Mouse (Mus musculus): ENCODE data around the gene Poc1a. TPM values are rescaled to one million over a fixed set of nuclear protein-coding genes. Genes with fewer than 3 reads are reported as not detected.

The Poc1a gene
- polyA plus RNA-seq, 1 experiment: 32.6 TPM

- Histone ChIP-seq H3K27ac (ENCODE audit: insufficient read depth, low read length) (no peak overlapping the region), H3K4me3 (ENCODE audit: insufficient read depth, low read length) (no peak overlapping the region), H3K4me1 (ENCODE audit: control insufficient read depth, insufficient read depth, low read length) (peaks cover 7% of the 10 kb centered on the region; the same call in 1 of the 2 replicates)
- TF ChIP-seq CTCF (IDR thresholded peaks at IDR 0.05; ENCODE audit: extremely low read depth, insufficient read depth, low read length) (peak; percentile 78), POLR2A (IDR thresholded peaks at IDR 0.05; ENCODE audit: extremely low read depth, insufficient read depth, low read length) (no peak)
These were observed 25.9 kb downstream of the Poc1a start for GRCm38 (mm10) chr9:106306662-106307351.

DNA sequence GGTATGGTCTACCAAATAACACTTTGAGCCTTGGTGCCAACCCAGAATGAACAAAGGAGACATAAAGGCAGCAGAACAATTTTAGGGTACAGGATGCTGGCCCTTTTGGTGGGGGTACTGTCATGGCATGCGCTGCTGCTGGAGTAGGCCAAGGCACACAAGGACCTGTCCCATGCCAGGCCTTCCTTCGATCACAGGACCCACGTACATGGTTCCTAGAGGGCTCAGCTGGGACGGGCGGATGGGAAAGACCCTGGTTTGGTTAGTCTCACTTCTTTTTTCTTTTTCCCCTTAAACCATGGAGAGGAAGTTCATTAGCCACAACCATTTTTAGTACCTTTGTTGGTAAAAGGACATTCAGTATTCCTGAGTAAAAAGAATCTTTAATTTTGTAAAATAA, 27.3 kb downstream of the Poc1a start:
- TF ChIP-seq CTCF (IDR thresholded peaks at IDR 0.05; ENCODE audit: extremely low read depth, insufficient read depth, low read length) (no peak), POLR2A (IDR thresholded peaks at IDR 0.05; ENCODE audit: extremely low read depth, insufficient read depth, low read length) (no peak)
- Histone ChIP-seq H3K4me3 (ENCODE audit: insufficient read depth, low read length) (no peak overlapping the region), H3K27ac (ENCODE audit: insufficient read depth, low read length) (no peak overlapping the region), H3K4me1 (ENCODE audit: control insufficient read depth, insufficient read depth, low read length) (peaks cover 11% of the 10 kb centered on the region)

DNA sequence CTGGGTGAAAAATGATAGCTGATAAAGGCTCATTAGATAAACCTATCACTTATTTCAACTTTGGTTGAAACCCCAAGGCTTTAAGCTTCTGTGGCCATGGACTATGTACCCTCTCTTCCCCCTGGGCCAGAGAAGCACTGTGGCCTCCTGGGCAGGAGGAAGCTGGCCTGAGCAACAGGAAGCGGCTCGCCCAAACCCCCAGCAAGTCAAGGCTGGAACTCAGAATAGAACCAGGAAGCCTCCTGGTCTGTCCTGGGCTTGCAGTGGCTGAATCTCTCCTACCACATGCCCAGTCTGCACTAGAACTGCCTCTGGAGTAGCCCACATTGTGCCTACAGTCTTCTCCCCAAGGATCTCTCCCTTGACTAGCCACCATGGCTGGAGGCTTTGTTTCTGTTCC, 27.7 kb downstream of the Poc1a start:
- H3K27ac ChIP-seq (ENCODE audit: insufficient read depth, low read length): peak overlapping the region; percentile 87
- H3K4me3 ChIP-seq (ENCODE audit: insufficient read depth, low read length): no peak overlapping the region
- H3K4me1 ChIP-seq (ENCODE audit: control insufficient read depth, insufficient read depth, low read length): peaks cover 11% of the 10 kb centered on the region
- TF ChIP-seq CTCF (IDR thresholded peaks at IDR 0.05; ENCODE audit: extremely low read depth, insufficient read depth, low read length) (no peak), POLR2A (IDR thresholded peaks at IDR 0.05; ENCODE audit: extremely low read depth, insufficient read depth, low read length) (no peak)

DNA sequence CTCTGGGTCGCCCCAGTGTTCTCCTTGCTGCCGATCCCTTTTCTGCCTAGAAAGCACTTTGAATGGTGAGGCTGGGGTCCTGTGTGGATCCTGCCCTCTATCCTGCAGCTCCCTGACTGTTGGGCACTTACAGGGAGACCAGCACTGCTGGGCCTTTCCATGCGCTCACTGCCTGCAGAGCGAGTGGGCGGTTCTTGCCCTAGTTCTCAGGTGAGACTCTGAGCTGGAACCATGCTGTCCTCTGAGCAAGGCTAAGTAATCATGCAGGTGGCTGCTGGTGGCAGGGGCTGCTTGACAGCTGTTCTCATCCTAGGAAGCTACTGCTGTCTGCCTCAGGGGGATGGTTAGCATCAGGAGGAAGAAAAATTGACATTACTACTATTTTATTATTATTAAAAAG, 28.1 kb downstream of the Poc1a start:
- H3K27ac ChIP-seq (ENCODE audit: insufficient read depth, low read length): peak overlapping the region; percentile 87

DNA sequence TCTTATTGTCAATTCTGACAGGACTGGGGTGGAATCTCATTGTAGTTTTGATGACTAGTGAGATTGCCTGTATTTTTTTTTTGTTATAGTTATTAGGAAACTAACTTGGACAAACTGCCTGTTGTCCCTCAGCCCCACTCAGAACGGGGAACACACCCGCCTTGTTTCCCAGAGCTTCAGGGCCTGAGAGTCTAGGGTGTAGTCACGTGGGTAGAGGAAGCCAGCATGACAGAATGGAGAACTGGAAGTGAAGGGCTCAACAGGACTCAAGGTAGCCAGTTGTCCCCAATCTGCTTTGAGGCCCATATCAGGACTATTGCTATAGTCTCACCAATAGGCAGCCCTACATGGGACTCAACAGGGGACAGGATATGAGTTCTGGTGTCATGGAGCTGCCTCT, 29.0 kb downstream of the Poc1a start:
- no peak for TF ChIP-seq POLR2A (IDR thresholded peaks at IDR 0.05; ENCODE audit: extremely low read depth, insufficient read depth, low read length)
- TF ChIP-seq CTCF (IDR thresholded peaks at IDR 0.05; ENCODE audit: extremely low read depth, insufficient read depth, low read length): no peak
- peaks cover 12% of the 10 kb centered on the region for H3K4me1 ChIP-seq (ENCODE audit: control insufficient read depth, insufficient read depth, low read length)
- H3K4me3 ChIP-seq (ENCODE audit: insufficient read depth, low read length): no peak overlapping the region
- H3K27ac ChIP-seq (ENCODE audit: insufficient read depth, low read length): 0 out of 2 replicates have a peak overlapping the region, but pooled peaks have one; percentile 33

More for the DNA sequence above, 28.1 kb downstream of the Poc1a start:
- TF ChIP-seq CTCF (IDR thresholded peaks at IDR 0.05; ENCODE audit: extremely low read depth, insufficient read depth, low read length) (no peak), POLR2A (IDR thresholded peaks at IDR 0.05; ENCODE audit: extremely low read depth, insufficient read depth, low read length) (no peak)
- peaks cover 11% of the 10 kb centered on the region for H3K4me1 ChIP-seq (ENCODE audit: control insufficient read depth, insufficient read depth, low read length)
- H3K4me3 ChIP-seq (ENCODE audit: insufficient read depth, low read length): no peak overlapping the region

GRCm38 (mm10) chr9:106311625-106312191, 30.8 kb downstream of the Poc1a start:
- H3K27ac ChIP-seq (ENCODE audit: insufficient read depth, low read length): no peak overlapping the region; the same call in 1 of the 2 replicates
- TF ChIP-seq CTCF (IDR thresholded peaks at IDR 0.05; ENCODE audit: extremely low read depth, insufficient read depth, low read length) (no peak), POLR2A (IDR thresholded peaks at IDR 0.05; ENCODE audit: extremely low read depth, insufficient read depth, low read length) (no peak)
- H3K4me3 ChIP-seq (ENCODE audit: insufficient read depth, low read length): no peak overlapping the region
- H3K4me1 ChIP-seq (ENCODE audit: control insufficient read depth, insufficient read depth, low read length): peaks cover 15% of the 10 kb centered on the region

DNA sequence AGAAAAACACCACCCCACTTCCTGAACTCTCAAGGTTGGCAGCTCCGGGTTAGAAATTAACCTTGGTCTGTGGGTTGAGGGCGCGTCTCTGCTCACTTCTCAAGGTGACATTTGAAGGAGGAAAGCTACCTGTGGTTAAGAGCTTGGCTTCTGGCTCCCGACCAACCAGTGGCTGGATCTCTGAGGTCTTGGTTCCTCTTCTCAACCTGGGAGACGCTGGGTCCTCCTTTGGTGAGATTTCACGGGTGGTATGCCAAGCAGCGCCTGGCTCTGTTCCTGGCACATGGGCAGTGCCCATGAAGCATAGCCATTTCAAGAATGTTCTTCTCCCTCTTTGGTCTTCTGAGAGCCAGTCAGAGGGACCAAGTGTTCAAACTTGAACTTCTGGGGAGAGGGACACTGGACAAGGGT, 32.1 kb downstream of the Poc1a start:
- no peak overlapping the region for H3K4me3 ChIP-seq (ENCODE audit: insufficient read depth, low read length)
- H3K27ac ChIP-seq (ENCODE audit: insufficient read depth, low read length): no peak overlapping the region
- H3K4me1 ChIP-seq (ENCODE audit: control insufficient read depth, insufficient read depth, low read length): peaks cover 17% of the 10 kb centered on the region
- no peak for TF ChIP-seq POLR2A (IDR thresholded peaks at IDR 0.05; ENCODE audit: extremely low read depth, insufficient read depth, low read length)
- TF ChIP-seq CTCF (IDR thresholded peaks at IDR 0.05; ENCODE audit: extremely low read depth, insufficient read depth, low read length): no peak

- TF ChIP-seq CTCF (IDR thresholded peaks at IDR 0.05; ENCODE audit: extremely low read depth, insufficient read depth, low read length) (no peak), POLR2A (IDR thresholded peaks at IDR 0.05; ENCODE audit: extremely low read depth, insufficient read depth, low read length) (no peak)
- H3K27ac ChIP-seq (ENCODE audit: insufficient read depth, low read length): no peak overlapping the region
- peaks cover 22% of the 10 kb centered on the region for H3K4me1 ChIP-seq (ENCODE audit: control insufficient read depth, insufficient read depth, low read length)
- no peak overlapping the region for H3K4me3 ChIP-seq (ENCODE audit: insufficient read depth, low read length)
These were observed 33.3 kb downstream of the Poc1a start for GRCm38 (mm10) chr9:106314196-106314595.

- Histone ChIP-seq H3K27ac (ENCODE audit: insufficient read depth, low read length) (peak overlapping the region; percentile 94), H3K4me3 (ENCODE audit: insufficient read depth, low read length) (no peak overlapping the region), H3K4me1 (ENCODE audit: control insufficient read depth, insufficient read depth, low read length) (peaks cover 18% of the 10 kb centered on the region)
- TF ChIP-seq POLR2A (IDR thresholded peaks at IDR 0.05; ENCODE audit: extremely low read depth, insufficient read depth, low read length) (0 out of 2 replicates have a peak, but pooled peaks have one; percentile 34), CTCF (IDR thresholded peaks at IDR 0.05; ENCODE audit: extremely low read depth, insufficient read depth, low read length) (no peak)
These were observed 37.2 kb downstream of the Poc1a start for GRCm38 (mm10) chr9:106318074-106318473.

GRCm38 (mm10) chr9:106319095-106319494, 38.2 kb downstream of the Poc1a start:
- Histone ChIP-seq H3K4me3 (ENCODE audit: insufficient read depth, low read length) (no peak overlapping the region), H3K27ac (ENCODE audit: insufficient read depth, low read length) (peak overlapping the region; percentile 72), H3K4me1 (ENCODE audit: control insufficient read depth, insufficient read depth, low read length) (peaks cover 18% of the 10 kb centered on the region)
- no peak for TF ChIP-seq POLR2A (IDR thresholded peaks at IDR 0.05; ENCODE audit: extremely low read depth, insufficient read depth, low read length)
- TF ChIP-seq CTCF (IDR thresholded peaks at IDR 0.05; ENCODE audit: extremely low read depth, insufficient read depth, low read length): no peak
